Mouse (Mus musculus) liver, adult 2 months (tissue): Measurements from ENCODE around the gene Tent4b. TPM values are rescaled to one million over a fixed set of nuclear protein-coding genes. Genes with fewer than 3 reads are reported as not detected.

Experiments used
- DNase-seq: peaks from one replicate; pipeline ENCODE4 v3.0.0-alpha.2; 2011; ENCODE audit warnings: low read depth, low spot score; ENCODE audit errors: extremely low read depth
- H3K27ac ChIP-seq: fragments of 200-500 bp; replicated peaks from 2 replicates; pipeline ENCODE4 v1.5.1; 2012; ENCODE audit warnings: low read depth, mild to moderate bottlenecking, control low read depth, inconsistent platforms, low read length; ENCODE audit not compliant: insufficient read depth
- H3K27me3 ChIP-seq: fragments of 200-500 bp; 2 replicates; pipeline ENCODE4 v1.6.1; 2012; ENCODE audit warnings: mild to moderate bottlenecking, moderate library complexity, low read length, inconsistent platforms; ENCODE audit not compliant: control insufficient read depth, insufficient read depth
- H3K36me3 ChIP-seq: fragments of 200-500 bp; 2 replicates; pipeline ENCODE4 v1.6.1; 2012; ENCODE audit warnings: low read length, inconsistent platforms; ENCODE audit not compliant: control insufficient read depth, insufficient read depth
- H3K4me1 ChIP-seq: fragments of 200-500 bp; 2 replicates; pipeline ENCODE4 v1.6.1; 2011; ENCODE audit warnings: low read length; ENCODE audit not compliant: control insufficient read depth, insufficient read depth
- H3K4me3 ChIP-seq: fragments of 200-500 bp; 2 replicates; pipeline ENCODE4 v1.5.1; 2011; ENCODE audit warnings: low read depth, mild to moderate bottlenecking, control low read depth, low read length, moderate library complexity; ENCODE audit not compliant: insufficient read depth
- H3K79me2 ChIP-seq: fragments of 200-500 bp; 2 replicates; pipeline ENCODE4 v1.6.1; 2012; ENCODE audit warnings: inconsistent platforms, mild to moderate bottlenecking, low read length, moderate library complexity; ENCODE audit not compliant: control insufficient read depth, insufficient read depth
- H3K9ac ChIP-seq: fragments of 200-500 bp; 2 replicates; pipeline ENCODE4 v1.6.1; 2012; ENCODE audit warnings: low read depth, mild to moderate bottlenecking, control low read depth, inconsistent platforms, low read length
- CTCF ChIP-seq: fragments of 200-500 bp; IDR thresholded peaks from 2 replicates; pipeline ENCODE4 v1.5.1; 2011; ENCODE audit warnings: low read depth, low read length, control low read depth
- POLR2A ChIP-seq: fragments of 200-500 bp; IDR thresholded peaks from 2 replicates; pipeline ENCODE4 v1.6.1; 2011; ENCODE audit warnings: low read length, control low read depth; ENCODE audit not compliant: insufficient read depth; ENCODE audit errors: extremely low read depth
- WGBS: fragments of 180-500 bp; shearing (Covaris S2); methylation state at CpG from one replicate; pipeline ENCODE4 v1.1.7; 2018; 5-methylcytosine and 5-hydroxymethylcytosine counted together
- polyA plus RNA-seq: library from polyadenylated mRNA; depleted of rRNA; stranded (reverse); fragments of >200 nt; gene quantifications from 2 replicates; pipeline ENCODE4 v1.2.3, GENCODE M21; 2012
- total RNA-seq: library from RNA; depleted of rRNA; stranded (reverse); fragments of >200 nt; gene quantifications from 2 replicates; pipeline ENCODE4 v1.2.3, GENCODE M21; 2014

Tent4b gene
- total and polyA plus RNA-seq, 2 experiments, result 18.0 to 22.4 TPM

- no peak overlapping the region for H3K9ac ChIP-seq
- H3K79me2 ChIP-seq, result peaks cover 46% of the 10 kb centered on the region
- 52% methylated on average over 4 of the region's 4 CpGs for WGBS
- TF ChIP-seq POLR2A (no peak), CTCF (no peak)
- no peak for DNase-seq
- no peak overlapping the region for H3K4me3 ChIP-seq
- H3K27ac ChIP-seq, result no peak overlapping the region
- peaks cover 1% of the 10 kb centered on the region; the same call in 1 of the 2 replicates for H3K36me3 ChIP-seq
- peaks cover 13% of the 10 kb centered on the region for H3K4me1 ChIP-seq
- H3K27me3 ChIP-seq, result no peaks in the 10 kb centered on the region
Observed at GRCm38 (mm10) chr8:88221353-88221752, 22.3 kb downstream of the Tent4b start.

- Histone ChIP-seq H3K4me3 (no peak overlapping the region), H3K4me1 (peaks cover 25% of the 10 kb centered on the region), H3K79me2 (peaks cover 46% of the 10 kb centered on the region), H3K27me3 (no peaks in the 10 kb centered on the region), H3K36me3 (peaks cover 1% of the 10 kb centered on the region; the same call in 1 of the 2 replicates), H3K27ac (no peak overlapping the region), H3K9ac (no peak overlapping the region)
- 95% methylated on average over 5 of the region's 5 CpGs for WGBS
- TF ChIP-seq POLR2A (no peak), CTCF (no peak)
- DNase-seq, result no peak
Observed at GRCm38 (mm10) chr8:88225358-88225757, 26.3 kb downstream of the Tent4b start.

GRCm38 (mm10) chr8:88227851-88228250, 28.8 kb downstream of the Tent4b start:
- DNase-seq, result peak; percentile 73
- Histone ChIP-seq H3K27me3 (no peaks in the 10 kb centered on the region), H3K9ac (no peak overlapping the region), H3K27ac (0 out of 2 replicates have a peak overlapping the region, but pooled peaks have one; percentile 3), H3K79me2 (peaks cover 52% of the 10 kb centered on the region), H3K4me3 (no peak overlapping the region), H3K4me1 (peaks cover 21% of the 10 kb centered on the region), H3K36me3 (no peaks in the 10 kb centered on the region)
- 15% methylated on average over 6 of the region's 6 CpGs for WGBS
- no peak for TF ChIP-seq CTCF
- no peak for TF ChIP-seq POLR2A

- 6% methylated on average over 1 of the region's 1 CpGs for WGBS
- H3K4me1 ChIP-seq, result peaks cover 21% of the 10 kb centered on the region
- H3K4me3 ChIP-seq, result no peak overlapping the region
- no peak overlapping the region for H3K9ac ChIP-seq
- peak; percentile 66 for DNase-seq
- TF ChIP-seq POLR2A (no peak), CTCF (no peak)
- H3K27ac ChIP-seq, result 0 out of 2 replicates have a peak overlapping the region, but pooled peaks have one; percentile 3
- H3K27me3 ChIP-seq, result no peaks in the 10 kb centered on the region
- H3K79me2 ChIP-seq, result peaks cover 54% of the 10 kb centered on the region
- no peaks in the 10 kb centered on the region for H3K36me3 ChIP-seq
Observed at GRCm38 (mm10) chr8:88228286-88228685, 29.3 kb downstream of the Tent4b start.

GRCm38 (mm10) chr8:88228800-88229199, 29.8 kb downstream of the Tent4b start:
- TF ChIP-seq POLR2A (no peak), CTCF (no peak)
- WGBS, result 60% methylated on average over 1 of the region's 1 CpGs
- Histone ChIP-seq H3K27ac (no peak overlapping the region), H3K4me3 (no peak overlapping the region), H3K27me3 (no peaks in the 10 kb centered on the region), H3K9ac (no peak overlapping the region), H3K79me2 (peaks cover 55% of the 10 kb centered on the region), H3K36me3 (no peaks in the 10 kb centered on the region), H3K4me1 (peaks cover 21% of the 10 kb centered on the region)
- no peak for DNase-seq

GRCm38 (mm10) chr8:88236666-88237065, 37.7 kb downstream of the Tent4b start:
- H3K27me3 ChIP-seq, result no peaks in the 10 kb centered on the region
- peaks cover 54% of the 10 kb centered on the region for H3K79me2 ChIP-seq
- peak; percentile 66 for DNase-seq
- H3K4me1 ChIP-seq, result peaks cover 20% of the 10 kb centered on the region
- no peak overlapping the region for H3K9ac ChIP-seq
- H3K36me3 ChIP-seq, result no peaks in the 10 kb centered on the region; the same call in 1 of the 2 replicates
- no peak overlapping the region for H3K4me3 ChIP-seq
- TF ChIP-seq POLR2A, result no peak
- no peak for TF ChIP-seq CTCF
- peak overlapping the region; percentile 4; the same call in 1 of the 2 replicates for H3K27ac ChIP-seq
- WGBS, result 15% methylated on average over 2 of the region's 2 CpGs
